Mouse (Mus musculus) adrenal gland, postnatal 36 days (tissue): ENCODE data around the gene Utp6. TPM values are rescaled to one million over a fixed set of nuclear protein-coding genes. Genes with fewer than 3 reads are reported as not detected.
"Not testable (repeated sequence)": the region's sequence is repeated elsewhere in the genome, so short reads cannot be mapped to it uniquely, and the experiment has no call there.

Experiments used
- DNase-seq, 2 experiments: peaks; one replicate each; pipeline ENCODE4 v3.0.0; 2021; ENCODE audit warnings: mixed read lengths in 1 of 2
- long read RNA-seq, 2 experiments: library from polyadenylated mRNA; stranded (forward); transcript quantifications; one replicate each; pipeline ENCODE4 v2.0.0; 2021; ENCODE audit warnings: borderline sequencing depth in 2 of 2
- total RNA-seq, 2 experiments: library from RNA; stranded (reverse); gene quantifications; 2 replicates each; pipeline ENCODE4 v1.2.3; 2021

Utp6 gene
- total RNA-seq, result 10 to 100 TPM; 39.8 to 41.7 TPM
- long read RNA-seq, experiment 1, transcript Utp6-201 (19 exons, 3,877 nt), result major isoform, 34 of 44 reads
- long read RNA-seq, experiment 1, partial matches to known transcripts, result 2 of 44 reads
- long read RNA-seq, experiment 1, other reads (novel, unspliced or antisense), result 8 of 44 reads
- long read RNA-seq, experiment 2, transcript Utp6-201 (19 exons, 3,877 nt), result major isoform, 6 of 8 reads
- long read RNA-seq, experiment 2, partial matches to known transcripts, result 0 of 8 reads
- long read RNA-seq, experiment 2, other reads (novel, unspliced or antisense), result 2 of 8 reads

GRCm38 (mm10) chr11:79962125-79962876 lies at the start of gene Utp6:
Utp6 (minus strand) TSS chr11:79962390.
- peak; percentile 98 to 99 for DNase-seq

- DNase-seq, result no peak
Observed at GRCm38 (mm10) chr11:79994271-79994988, 32.2 kb upstream of the Utp6 start.

- peak in 1 of 2 experiments; percentile 43 for DNase-seq
Observed at GRCm38 (mm10) chr11:79993356-79994270, 31.4 kb upstream of the Utp6 start.

- DNase-seq, result peak; percentile 96 to 97
Observed at GRCm38 (mm10) chr11:79992592-79993355, 30.6 kb upstream of the Utp6 start, which contains the start of gene Suz12. Suz12 (plus strand) TSS chr11:79993106.

GRCm38 (mm10) chr11:79992035-79992591 lies 29.9 kb upstream of the Utp6 start:
- DNase-seq, result peak; percentile 51 to 55

GRCm38 (mm10) chr11:79991600-79991999 lies 29.4 kb upstream of the Utp6 start:
- no peak for DNase-seq

GRCm38 (mm10) chr11:79990120-79990519 lies 27.9 kb upstream of the Utp6 start:
- no peak for DNase-seq

GRCm38 (mm10) chr11:79987896-79988295 lies 25.7 kb upstream of the Utp6 start:
- DNase-seq, result peak in 1 of 2 experiments; percentile 62

- no peak for DNase-seq
Observed at GRCm38 (mm10) chr11:79986886-79987285, 24.7 kb upstream of the Utp6 start.

- DNase-seq, result not testable (repeated sequence)
Observed at GRCm38 (mm10) chr11:79977747-79978146, 15.6 kb upstream of the Utp6 start.

- DNase-seq, result not testable (repeated sequence)
Observed at GRCm38 (mm10) chr11:79977061-79977460, 14.9 kb upstream of the Utp6 start.

- not testable (repeated sequence) for DNase-seq
Observed at GRCm38 (mm10) chr11:79976645-79977044, 14.5 kb upstream of the Utp6 start.

- no peak for DNase-seq
Observed at GRCm38 (mm10) chr11:79976222-79976621, 14.0 kb upstream of the Utp6 start.

GRCm38 (mm10) chr11:79975377-79975776 lies 13.2 kb upstream of the Utp6 start:
- no peak for DNase-seq

- DNase-seq, result peak; percentile 38 to 45
Observed at GRCm38 (mm10) chr11:79973626-79974476, 11.7 kb upstream of the Utp6 start.

- no peak for DNase-seq
Observed at GRCm38 (mm10) chr11:79973133-79973532, 10.9 kb upstream of the Utp6 start.

GRCm38 (mm10) chr11:79967752-79968151 lies 5.6 kb upstream of the Utp6 start:
- no peak for DNase-seq

- peak; percentile 55 to 71 for DNase-seq
Observed at GRCm38 (mm10) chr11:79965896-79966295, 3.7 kb upstream of the Utp6 start.

- no peak for DNase-seq
Observed at GRCm38 (mm10) chr11:79963212-79963974, 1.2 kb upstream of the Utp6 start.
